Mouse (Mus musculus) monocyte, adult 59 days (primary cell): ENCODE data around the gene Aqp12. TPM values are rescaled to one million over a fixed set of nuclear protein-coding genes. Genes with fewer than 3 reads are reported as not detected.

Experiments used
- total RNA-seq, 2 experiments: library from RNA; stranded (reverse); gene quantifications; one replicate each; pipeline ENCODE4 v1.2.4; 2023

The Aqp12 gene
- total RNA-seq = under 1 TPM in 1 of 2 experiments, not detected in 1; 0.76 TPM

DNA sequence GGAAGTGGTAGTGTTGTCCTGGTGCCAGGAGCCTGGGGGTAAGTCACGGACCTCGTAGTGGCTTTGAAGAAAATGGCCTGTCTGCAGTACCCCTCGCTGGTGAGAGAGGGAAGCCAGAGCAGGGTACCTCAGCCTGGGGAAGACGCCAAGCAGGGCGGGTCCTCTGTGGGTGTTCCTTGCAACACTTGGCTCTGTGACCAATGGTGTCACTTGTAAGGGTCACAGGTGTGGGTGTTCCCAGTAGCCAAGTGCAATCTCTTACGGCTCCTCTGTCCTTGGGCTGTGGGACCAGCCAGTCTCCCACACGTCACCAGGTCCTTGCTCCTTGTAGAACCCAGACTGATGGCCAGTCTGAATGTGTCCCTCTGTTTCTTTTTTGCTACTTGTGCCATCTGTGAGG, at the start of gene Aqp12:
Aqp12 (plus strand) TSS at position 274 of the 400 bp plus-strand sequence.

Other genes with a start within 250 kb of the Aqp12 start
- 1 to 10 TPM; 3.0 to 3.2 TPM for gene Gpc1, start 174.7 kb upstream of the Aqp12 start, total RNA-seq
- gene Ankmy1, start 103.4 kb upstream of the Aqp12 start, total RNA-seq = under 1 TPM; 0.18 to 0.58 TPM
- 1 to 10 TPM; 2.0 to 2.2 TPM for gene Dusp28, start 99.4 kb upstream of the Aqp12 start, total RNA-seq
- 10 to 100 TPM; 85.4 to 87.3 TPM for gene Rnpepl1, start 95.6 kb upstream of the Aqp12 start, total RNA-seq
- 10 to 100 TPM; 10.1 to 11.1 TPM for gene Capn10, start 72.0 kb upstream of the Aqp12 start, total RNA-seq
- gene Gpr35, start 55.5 kb upstream of the Aqp12 start, total RNA-seq = 100 to 1,000 TPM; 115 to 137 TPM
- gene Kif1a, start 95.6 kb downstream of the Aqp12 start, total RNA-seq = 1 to 10 TPM; 1.0 to 1.5 TPM
- not detected for gene Agxt, start 128.9 kb downstream of the Aqp12 start, total RNA-seq
- not detected for gene 2310007B03Rik, start 154.6 kb downstream of the Aqp12 start, total RNA-seq
- gene Crocc2, start 162.4 kb downstream of the Aqp12 start, total RNA-seq = under 1 TPM; 0.21 to 0.27 TPM
- 10 to 100 TPM in 1 of 2 experiments, 1 to 10 TPM in 1; 9.2 to 12.2 TPM for gene Sned1, start 229.5 kb downstream of the Aqp12 start, total RNA-seq